Mouse (Mus musculus) C2C12 (cell line): ENCODE measurements around the gene Dpp10. TPM values are rescaled to one million over a fixed set of nuclear protein-coding genes. Genes with fewer than 3 reads are reported as not detected.

Experiments
- H3K27me3 ChIP-seq: one replicate; pipeline ENCODE4 v1.6.1; 2011; ENCODE audit not compliant: control insufficient read depth, insufficient read depth, insufficient read length
- H3K36me3 ChIP-seq: one replicate; pipeline ENCODE4 v1.6.1; 2011; ENCODE audit not compliant: control insufficient read depth, insufficient read depth
- H3K4me3 ChIP-seq: one replicate; pipeline ENCODE4 v1.5.1; 2011; ENCODE audit warnings: mild to moderate bottlenecking, control low read depth; ENCODE audit not compliant: poor library complexity, insufficient read depth, severe bottlenecking
- H3K79me2 ChIP-seq: one replicate; pipeline ENCODE4 v1.6.1; 2011; ENCODE audit not compliant: control insufficient read depth, insufficient read depth
- H3K79me3 ChIP-seq: one replicate; pipeline ENCODE4 v1.6.1; 2011; ENCODE audit warnings: low read depth, control low read depth
- H3ac ChIP-seq: one replicate; pipeline ENCODE3; 2011; ENCODE audit warnings: low read depth; ENCODE audit not compliant: control insufficient read depth, insufficient read length
- CEBPB ChIP-seq: IDR thresholded peaks from one replicate; pipeline ENCODE4 v1.6.1; 2011; ENCODE audit warnings: low read depth, mild to moderate bottlenecking, control low read depth, moderate library complexity
- CTCF ChIP-seq: IDR thresholded peaks from one replicate; pipeline ENCODE4 v1.5.1; 2011; ENCODE audit not compliant: control insufficient read depth, insufficient read depth, insufficient read length
- FOSL1 ChIP-seq: IDR thresholded peaks from one replicate; pipeline ENCODE4 v1.8.0; 2011; ENCODE audit warnings: mild to moderate bottlenecking, low read length; ENCODE audit not compliant: poor library complexity, insufficient read depth, severe bottlenecking
- MAX ChIP-seq: IDR thresholded peaks from one replicate; pipeline ENCODE4 v1.6.1; 2011; ENCODE audit warnings: mild to moderate bottlenecking, control low read depth
- MYOD1 ChIP-seq: IDR thresholded peaks from one replicate; pipeline ENCODE4 v1.6.1; 2011; ENCODE audit warnings: low read depth; ENCODE audit not compliant: control insufficient read depth, insufficient read length
- MYOG ChIP-seq: IDR thresholded peaks from one replicate; pipeline ENCODE4 v1.6.1; 2011; ENCODE audit not compliant: control insufficient read depth, insufficient read length; ENCODE audit errors: extremely low read depth
- USF1 ChIP-seq: IDR thresholded peaks from one replicate; pipeline ENCODE4 v1.6.1; 2011; ENCODE audit warnings: low read depth, mild to moderate bottlenecking, control low read depth, moderate library complexity
- polyA plus RNA-seq: library from polyadenylated mRNA; unstranded; fragments of >200 nt; fragmentation: generic; extraction: Trizol; gene quantifications from one replicate; pipeline ENCODE4 v1.2.1, GENCODE M21; 2012; ENCODE audit warnings: missing spikeins

The Dpp10 gene
- polyA plus RNA-seq, 1 experiment: not detected

DNA sequence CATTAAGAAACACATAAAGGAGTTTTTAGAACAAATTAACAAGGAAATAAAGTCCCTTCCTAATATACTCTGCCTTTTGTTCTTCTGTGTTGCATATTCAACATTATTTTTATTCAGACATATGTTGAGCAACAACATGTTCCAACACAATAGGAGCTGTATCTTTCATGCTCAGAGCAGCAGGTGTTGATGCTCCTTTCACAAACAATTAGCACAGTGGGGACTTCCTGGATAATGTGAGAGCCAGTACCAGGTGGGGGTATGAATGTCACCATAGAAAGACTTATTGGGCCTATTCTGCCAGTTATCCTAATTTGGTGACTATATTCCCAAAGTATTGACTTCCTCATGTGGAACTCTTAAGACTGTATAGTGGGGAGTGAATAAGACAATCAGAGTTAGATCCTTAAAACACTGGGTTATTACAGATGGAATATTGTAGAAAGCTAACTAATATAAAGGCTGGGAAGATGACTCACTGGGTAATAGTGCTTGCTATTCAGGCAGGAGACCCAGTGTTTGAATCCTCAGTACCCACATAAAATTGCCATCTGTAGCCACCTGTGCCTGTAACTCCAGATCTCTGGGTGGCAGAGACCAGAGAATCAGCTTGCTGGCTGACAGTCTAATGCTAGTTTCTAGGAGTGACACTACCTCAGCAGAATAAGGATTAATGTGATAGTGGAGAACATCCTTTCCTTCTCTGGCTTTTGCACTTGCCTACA is 117.9 kb downstream of the Dpp10 start:
- TF ChIP-seq MYOG: no peak
- H3K36me3 ChIP-seq: no peaks in the 10 kb centered on the region

DNA sequence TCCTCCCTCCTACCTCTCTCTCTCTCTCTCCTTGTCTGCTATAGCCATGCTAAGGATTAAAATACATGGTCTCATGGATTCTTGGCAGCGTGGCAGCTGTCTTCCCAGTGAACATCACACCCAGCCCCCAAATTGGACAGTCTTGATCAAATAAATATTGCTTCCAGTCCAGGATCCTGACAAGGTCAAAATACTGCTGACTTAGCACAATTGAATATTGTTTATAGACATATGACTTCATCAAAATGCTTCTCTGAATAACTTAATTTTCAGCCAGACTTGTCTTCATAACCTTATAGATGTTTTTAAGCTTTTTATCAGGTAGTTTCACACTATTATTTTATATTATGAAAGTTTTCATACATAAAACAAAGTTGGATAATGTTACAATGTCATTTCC is 120.5 kb downstream of the Dpp10 start:
- Histone ChIP-seq H3K27me3 (no peaks in the 10 kb centered on the region), H3K4me3 (no peak overlapping the region), H3K36me3 (no peaks in the 10 kb centered on the region), H3ac (no peak overlapping the region), H3K79me3 (no peaks in the 10 kb centered on the region), H3K79me2 (no peaks in the 10 kb centered on the region)
- no peak for TF ChIP-seq USF1
- no peak for TF ChIP-seq CEBPB
- no peak for TF ChIP-seq MAX
- no peak for TF ChIP-seq FOSL1
- TF ChIP-seq MYOG: no peak
- TF ChIP-seq MYOD1: no peak

More for the DNA sequence above, 117.9 kb downstream of the Dpp10 start:
- H3ac ChIP-seq: no peak overlapping the region
- H3K27me3 ChIP-seq: no peaks in the 10 kb centered on the region
- no peak overlapping the region for H3K4me3 ChIP-seq
- H3K79me3 ChIP-seq: no peaks in the 10 kb centered on the region
- no peaks in the 10 kb centered on the region for H3K79me2 ChIP-seq

DNA sequence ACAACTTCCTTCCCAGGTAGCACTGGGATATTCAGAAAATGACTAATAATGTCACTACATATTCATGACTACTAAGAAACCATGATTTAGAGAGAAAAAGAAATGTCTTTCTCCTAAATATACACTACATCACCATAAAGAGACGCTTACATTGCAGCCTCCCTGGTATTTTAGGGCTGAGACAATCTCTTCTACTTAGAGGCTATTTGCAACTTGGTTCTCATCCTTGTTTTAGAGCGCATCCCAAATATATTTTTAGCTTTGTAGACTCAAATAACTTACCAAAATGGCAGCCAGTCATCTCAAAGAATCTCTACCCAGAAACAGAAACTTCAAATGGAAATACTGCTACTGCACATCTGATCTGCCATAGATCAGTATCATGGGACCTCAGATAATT is 121.5 kb downstream of the Dpp10 start:
- H3K4me3 ChIP-seq: no peak overlapping the region
- TF ChIP-seq MYOD1: no peak
- no peak for TF ChIP-seq MYOG
- no peak for TF ChIP-seq USF1
- TF ChIP-seq FOSL1: no peak
- no peak for TF ChIP-seq CTCF
- TF ChIP-seq CEBPB: no peak
- TF ChIP-seq MAX: no peak
- H3K27me3 ChIP-seq: no peaks in the 10 kb centered on the region
- H3ac ChIP-seq: no peak overlapping the region
- no peaks in the 10 kb centered on the region for H3K79me2 ChIP-seq
- no peaks in the 10 kb centered on the region for H3K79me3 ChIP-seq
- no peaks in the 10 kb centered on the region for H3K36me3 ChIP-seq

DNA sequence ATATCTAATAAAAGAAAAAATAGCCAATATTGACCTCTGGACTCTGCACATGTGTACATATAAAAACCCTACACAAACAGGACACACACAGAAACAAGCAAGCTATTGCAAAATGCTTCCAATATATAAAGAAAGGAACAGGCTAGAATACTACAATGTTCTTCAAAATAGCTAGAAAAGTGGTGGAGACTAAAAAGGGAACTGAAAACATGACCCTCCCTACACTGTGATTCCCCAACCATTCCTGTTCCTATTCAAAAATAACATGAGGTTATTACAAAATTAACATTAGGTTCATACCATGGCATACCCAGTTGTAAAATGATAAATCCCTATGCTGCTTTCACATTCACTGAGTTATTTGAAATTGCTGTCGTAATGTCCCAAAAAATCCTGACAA is 125.8 kb downstream of the Dpp10 start:
- H3K4me3 ChIP-seq: no peak overlapping the region
- no peaks in the 10 kb centered on the region for H3K79me3 ChIP-seq
- TF ChIP-seq CEBPB: no peak
- no peak for TF ChIP-seq FOSL1
- no peak for TF ChIP-seq USF1
- no peak for TF ChIP-seq MYOG
- TF ChIP-seq MYOD1: no peak
- TF ChIP-seq MAX: no peak
- TF ChIP-seq CTCF: no peak
- H3K27me3 ChIP-seq: no peaks in the 10 kb centered on the region
- H3K36me3 ChIP-seq: no peaks in the 10 kb centered on the region
- no peak overlapping the region for H3ac ChIP-seq
- no peaks in the 10 kb centered on the region for H3K79me2 ChIP-seq

DNA sequence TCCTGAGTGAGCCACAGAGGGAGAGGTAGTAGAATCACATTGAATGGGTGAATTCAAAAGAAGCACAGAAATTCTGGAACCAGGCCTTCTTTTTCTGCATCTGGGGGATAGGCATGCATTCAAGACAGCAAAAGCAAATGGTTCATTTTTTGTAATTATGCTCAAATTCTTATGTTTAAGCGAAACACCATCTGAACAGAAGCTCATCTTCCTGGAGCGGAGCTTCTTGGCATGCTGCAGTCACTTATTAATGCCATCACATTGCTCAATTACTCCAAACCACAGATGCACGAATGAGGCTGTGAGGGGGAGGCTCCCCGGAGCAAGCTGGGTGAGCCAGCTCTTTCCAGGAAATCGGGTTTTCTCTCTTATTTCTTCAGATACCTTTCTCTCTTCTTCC is 142.7 kb downstream of the Dpp10 start:
- Histone ChIP-seq H3K79me2 (no peaks in the 10 kb centered on the region), H3K27me3 (no peaks in the 10 kb centered on the region), H3K79me3 (no peaks in the 10 kb centered on the region), H3ac (no peak overlapping the region), H3K4me3 (no peak overlapping the region), H3K36me3 (no peaks in the 10 kb centered on the region)
- TF ChIP-seq MAX: no peak
- TF ChIP-seq MYOD1: no peak
- no peak for TF ChIP-seq MYOG
- no peak for TF ChIP-seq FOSL1
- TF ChIP-seq USF1: no peak
- TF ChIP-seq CEBPB: no peak
- no peak for TF ChIP-seq CTCF

DNA sequence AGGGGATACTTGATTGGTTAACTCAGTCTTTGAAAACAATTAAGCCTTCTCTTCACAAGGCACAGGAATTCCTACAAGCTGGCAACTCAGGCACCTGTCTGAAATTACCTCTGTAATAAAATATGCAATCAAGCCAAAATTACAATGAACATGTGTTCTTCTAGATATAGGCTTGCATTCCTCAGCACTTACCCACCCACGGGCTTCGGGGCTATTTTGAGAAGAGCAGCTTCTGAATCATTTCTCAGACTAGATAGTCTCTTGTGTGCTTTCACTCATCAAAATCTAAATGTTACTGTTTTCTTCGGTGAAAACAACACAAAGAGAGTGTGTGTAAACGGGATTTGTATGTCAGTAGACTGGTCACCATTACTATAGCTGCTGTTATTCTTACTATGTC is 144.1 kb downstream of the Dpp10 start:
- Histone ChIP-seq H3K36me3 (no peaks in the 10 kb centered on the region), H3ac (no peak overlapping the region), H3K79me3 (no peaks in the 10 kb centered on the region), H3K27me3 (no peaks in the 10 kb centered on the region), H3K4me3 (no peak overlapping the region), H3K79me2 (no peaks in the 10 kb centered on the region)
- TF ChIP-seq USF1 (no peak), MYOG (no peak)
